Mouse (Mus musculus) erythroblast, embryonic 14.5 days (primary cell): ENCODE results near the gene Rasgrp2.

Source experiments
- GATA1 ChIP-seq: IDR thresholded peaks from 2 replicates; pipeline ENCODE4 v1.6.1; 2012; ENCODE audit warnings: low read length, inconsistent platforms, mixed read lengths
- TAL1 ChIP-seq: IDR thresholded peaks from 3 replicates; pipeline ENCODE4 v1.6.1; 2012; ENCODE audit warnings: low read length, inconsistent platforms, mixed read lengths

DNA sequence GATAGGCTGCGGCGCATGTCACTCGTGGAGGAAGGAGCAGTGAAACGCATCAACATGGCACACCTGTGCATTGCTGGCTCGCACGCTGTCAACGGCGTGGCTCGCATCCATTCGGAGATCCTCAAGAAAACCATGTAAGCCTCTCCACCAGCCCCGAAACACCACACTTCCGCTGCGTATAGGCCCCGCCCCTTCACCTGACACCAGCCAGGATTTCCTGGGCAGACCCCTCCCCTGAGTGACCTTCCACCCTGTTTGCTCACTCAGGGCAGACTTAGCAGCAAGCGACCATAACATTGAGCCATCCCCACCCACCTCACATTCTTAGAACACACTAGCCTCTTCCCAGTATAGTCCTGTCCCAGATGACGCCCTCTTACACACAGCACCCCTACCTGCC lies 9.3 kb upstream of the Rasgrp2 start:
- TF ChIP-seq GATA1 (no peak), TAL1 (no peak)
